Mouse (Mus musculus): ENCODE measurements around the gene Musk.

- no peak for TF ChIP-seq CTCF (IDR thresholded peaks at IDR 0.05; ENCODE audit: low read depth)
- no peak for TF ChIP-seq EP300 (IDR thresholded peaks at IDR 0.05; ENCODE audit: low read depth)
These were observed 769 bp downstream of the Musk start for GRCm38 (mm10) chr4:58286368-58287090.
